Mouse (Mus musculus) spleen, adult 2 months (tissue): Measurements from ENCODE around the gene Nosip.

ENCODE experiments used
- CTCF ChIP-seq: fragments of 200-500 bp; IDR thresholded peaks from 2 replicates; pipeline ENCODE4 v1.5.1; 2011; ENCODE audit warnings: mild to moderate bottlenecking, inconsistent platforms; ENCODE audit not compliant: insufficient read depth, insufficient read length, insufficient replicate concordance; ENCODE audit errors: extremely low read depth
- POLR2A ChIP-seq: fragments of 200-500 bp; IDR thresholded peaks from 2 replicates; pipeline ENCODE4 v1.6.1; 2011; ENCODE audit warnings: low read depth, low read length, inconsistent platforms

GRCm38 (mm10) chr7:45091001-45091990 is 29.1 kb downstream of the Nosip start:
- TF ChIP-seq POLR2A = no peak
- TF ChIP-seq CTCF = no peak
